Mouse (Mus musculus) brain, embryonic 14.5 days (tissue): Measurements from ENCODE around the gene Stk4. TPM values are rescaled to one million over a fixed set of nuclear protein-coding genes. Genes with fewer than 3 reads are reported as not detected.
"Not testable (repeated sequence)": the region's sequence is repeated elsewhere in the genome, so short reads cannot be mapped to it uniquely, and the experiment has no call there.

Experiments used
- DNase-seq: peaks from one replicate; pipeline ENCODE4 v3.0.0-alpha.2; 2011; ENCODE audit warnings: low read depth
- CTCF ChIP-seq: fragments of 200-500 bp; IDR thresholded peaks from 2 replicates; pipeline ENCODE4 v1.5.1; 2012; ENCODE audit warnings: inconsistent platforms, mild to moderate bottlenecking, moderate library complexity, borderline replicate concordance; ENCODE audit not compliant: insufficient read depth, insufficient read length; ENCODE audit errors: extremely low read depth
- POLR2A ChIP-seq: fragments of 200-500 bp; IDR thresholded peaks from 2 replicates; pipeline ENCODE4 v1.6.1; 2012; ENCODE audit warnings: mild to moderate bottlenecking, inconsistent platforms, borderline replicate concordance; ENCODE audit not compliant: poor library complexity, insufficient read depth, insufficient read length, severe bottlenecking; ENCODE audit errors: extremely low read depth
- polyA plus RNA-seq: library from polyadenylated mRNA; depleted of rRNA; stranded (reverse); fragments of >200 nt; gene quantifications from 2 replicates; pipeline ENCODE4 v1.2.3, GENCODE M21; 2012

Stk4 gene
- polyA plus RNA-seq, 1 experiment, result 24.8 TPM

DNA sequence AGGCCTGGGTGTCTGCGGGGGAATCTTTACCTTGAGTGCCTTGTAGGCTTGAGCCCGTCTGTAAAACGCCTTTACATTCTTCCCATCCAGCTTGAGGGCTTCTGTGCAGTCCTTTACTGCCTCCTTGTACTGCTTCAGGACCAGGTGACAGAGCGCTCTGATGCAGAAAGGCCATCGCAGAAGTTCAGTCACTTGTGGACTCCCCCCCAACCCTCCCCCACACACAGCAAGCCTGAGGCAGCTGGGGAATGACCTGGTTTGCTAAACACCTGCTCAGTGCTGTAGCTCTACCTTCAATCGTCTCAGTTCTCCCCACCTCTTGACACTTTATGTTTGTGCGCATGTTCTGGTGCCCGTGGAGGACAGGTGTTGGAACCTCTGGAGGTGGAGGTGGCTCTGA lies 15.5 kb upstream of the Stk4 start:
- TF ChIP-seq POLR2A, result no peak

DNA sequence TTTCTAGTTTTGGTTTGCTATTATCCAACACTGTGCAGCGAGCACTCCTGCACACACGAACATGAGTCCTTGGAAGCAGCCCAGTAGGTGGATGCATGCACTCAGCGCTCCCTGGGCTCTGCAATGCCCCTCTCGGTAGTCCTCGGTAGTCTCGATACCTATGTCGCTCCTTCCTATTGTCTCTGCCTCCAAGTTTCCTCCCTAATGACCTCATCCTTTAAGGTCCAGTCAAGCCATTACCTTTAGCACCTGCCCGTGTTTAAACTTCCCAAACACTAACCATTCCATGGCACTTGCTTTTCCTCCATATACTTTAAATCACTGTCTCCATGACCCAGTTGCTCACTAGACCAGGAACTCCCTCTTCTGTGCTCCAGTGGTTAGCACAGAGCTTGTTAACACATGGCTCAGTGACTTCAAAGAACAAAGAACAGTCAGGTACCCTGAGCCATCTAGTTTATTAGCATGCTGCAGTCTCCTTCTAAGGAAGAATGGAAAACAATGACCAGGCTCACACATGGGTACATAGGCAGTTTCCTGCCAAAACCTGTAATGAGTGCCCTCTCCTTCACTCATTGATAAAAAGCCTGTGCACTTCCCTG lies 10.4 kb upstream of the Stk4 start:
- no peak for DNase-seq
- TF ChIP-seq CTCF, result no peak
- no peak for TF ChIP-seq POLR2A

More for the DNA sequence above, 15.5 kb upstream of the Stk4 start:
- DNase-seq, result no peak

DNA sequence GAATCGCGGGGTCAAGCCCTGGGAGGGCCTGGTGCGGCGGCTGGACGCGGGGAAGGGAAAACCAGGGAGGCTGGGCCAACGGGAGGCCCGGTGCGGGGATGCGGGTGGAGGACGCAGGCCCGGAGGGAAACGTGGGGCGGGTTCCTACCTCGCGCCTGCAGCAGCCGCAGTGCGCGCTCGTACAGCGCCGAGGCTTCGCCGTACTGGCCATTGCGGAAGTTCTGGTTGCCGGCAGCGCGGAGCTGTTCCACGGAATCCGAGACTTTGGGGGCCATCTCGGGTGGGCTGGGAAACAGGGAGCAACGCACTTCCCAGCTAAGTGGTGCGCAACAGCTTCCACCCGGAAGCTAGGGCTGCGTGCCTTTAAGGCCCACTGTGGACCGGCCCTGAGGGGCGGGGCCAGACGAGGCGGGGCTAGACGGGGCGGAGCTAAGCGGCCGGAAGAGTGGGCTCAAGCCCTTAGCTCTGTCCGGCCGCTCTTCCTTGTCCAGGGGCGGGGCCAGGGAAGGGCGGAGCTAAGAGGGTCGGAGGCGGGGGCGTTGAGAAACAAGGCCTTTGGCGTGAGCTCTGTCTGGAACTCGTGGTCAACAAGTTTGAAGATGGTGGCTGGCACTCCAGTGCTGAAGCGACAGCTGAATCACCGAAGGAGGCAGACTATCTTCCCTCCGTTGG lies 779 bp downstream of the Stk4 start, which contains the start of gene Tomm34:
TSS of gene Tomm34 (minus strand) at position 405 of the 672 bp plus-strand sequence.
- no peak for TF ChIP-seq CTCF
- peak; percentile 16; the same call in 1 of the 2 replicates for TF ChIP-seq POLR2A
- peak; percentile 97 for DNase-seq

DNA sequence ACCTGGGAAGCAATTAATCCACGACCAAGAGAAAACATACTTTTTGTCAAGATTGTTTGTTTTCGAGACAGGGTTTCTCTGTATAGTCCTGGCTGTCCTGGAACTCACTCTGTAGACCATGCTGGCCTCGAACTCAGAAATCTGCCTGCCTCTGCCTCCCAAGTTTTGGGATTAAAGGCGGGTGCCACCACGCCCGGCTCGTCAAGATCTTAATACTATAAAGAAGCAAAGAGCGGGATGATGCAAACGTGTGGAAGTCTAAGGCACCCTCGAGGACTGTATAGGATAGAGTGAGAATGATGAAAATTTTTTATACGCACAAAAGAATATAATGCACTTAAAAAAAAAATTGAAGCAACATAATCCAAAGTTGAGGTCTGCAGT lies 1.3 kb downstream of the Stk4 start:
- not testable (repeated sequence) for DNase-seq

DNA sequence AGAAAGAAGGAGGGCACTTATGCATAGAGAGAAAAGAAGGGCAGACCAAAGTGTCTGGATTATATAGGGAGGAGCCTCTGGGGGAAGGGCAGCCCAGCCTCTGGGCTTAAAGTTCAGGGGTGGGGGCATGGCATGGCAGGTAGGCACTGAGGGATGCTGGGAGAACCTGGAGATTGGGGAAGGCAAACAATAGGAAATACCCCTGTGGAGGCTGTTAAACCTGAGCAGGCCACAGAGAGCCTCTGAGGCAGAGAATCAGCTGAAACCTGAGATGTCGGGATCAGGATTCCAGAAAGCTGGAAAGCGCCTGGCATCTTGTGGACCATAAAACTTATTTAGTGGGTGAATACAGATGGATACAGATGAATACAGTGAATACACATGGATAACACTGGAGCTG lies 2.0 kb downstream of the Stk4 start:
- no peak for DNase-seq
- TF ChIP-seq CTCF (no peak), POLR2A (no peak)

DNA sequence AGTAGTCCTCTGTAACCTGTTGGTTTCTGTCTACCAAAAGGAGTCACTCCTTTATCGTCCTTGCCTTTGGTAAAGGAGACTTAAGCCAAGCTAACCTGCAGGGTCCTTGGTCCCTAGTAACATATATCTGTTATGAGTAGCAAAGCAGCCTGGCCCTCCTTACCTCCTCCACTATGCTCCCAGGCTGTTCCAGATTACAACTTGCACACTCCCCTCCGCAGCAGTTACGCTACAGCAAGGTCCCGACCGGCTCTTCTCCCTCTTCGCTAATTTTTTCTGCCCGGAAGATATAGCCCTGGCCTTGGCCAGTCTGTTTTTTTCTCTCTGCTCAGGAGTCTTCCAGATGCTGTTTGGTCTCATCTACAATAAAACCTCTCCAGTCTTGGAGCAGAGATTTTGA lies 3.0 kb downstream of the Stk4 start:
- no peak for DNase-seq
- no peak for TF ChIP-seq CTCF
- no peak for TF ChIP-seq POLR2A

DNA sequence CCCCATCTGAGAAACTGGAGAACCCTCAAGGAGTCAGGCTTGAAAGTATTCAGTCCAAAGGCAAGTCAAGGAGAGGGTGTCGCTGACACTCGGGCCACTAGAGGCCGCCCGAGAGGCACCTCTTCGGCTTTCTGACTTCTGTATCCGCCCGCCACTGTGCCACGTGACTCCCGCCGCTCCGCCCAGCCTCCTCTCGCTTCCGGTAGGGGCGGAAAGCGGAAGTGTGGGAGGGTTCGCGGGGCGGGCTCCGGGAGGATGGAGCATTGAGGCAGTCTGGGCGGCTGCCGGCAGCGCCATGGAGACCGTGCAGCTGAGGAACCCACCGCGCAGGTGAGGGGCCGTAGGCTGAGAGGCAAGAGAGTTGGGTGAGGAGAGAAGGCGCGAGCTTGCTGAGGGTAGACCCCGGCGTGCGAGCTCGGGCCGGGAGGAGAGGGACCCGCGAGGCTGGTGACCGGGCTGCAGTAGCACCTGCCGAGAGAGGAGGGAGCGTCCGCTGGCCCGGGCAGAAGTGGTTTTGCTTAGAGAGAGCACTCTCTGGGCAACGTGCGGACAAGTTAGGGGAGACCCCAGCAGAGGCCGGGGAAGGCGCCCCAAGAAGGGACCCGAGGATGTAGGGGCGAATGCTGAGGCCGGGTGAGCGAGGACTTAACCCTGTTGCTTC lies 3.9 kb downstream of the Stk4 start:
- peak; percentile 97 for DNase-seq
- TF ChIP-seq CTCF (peak; percentile 93), POLR2A (peak; percentile 93; the same call in 1 of the 2 replicates)

DNA sequence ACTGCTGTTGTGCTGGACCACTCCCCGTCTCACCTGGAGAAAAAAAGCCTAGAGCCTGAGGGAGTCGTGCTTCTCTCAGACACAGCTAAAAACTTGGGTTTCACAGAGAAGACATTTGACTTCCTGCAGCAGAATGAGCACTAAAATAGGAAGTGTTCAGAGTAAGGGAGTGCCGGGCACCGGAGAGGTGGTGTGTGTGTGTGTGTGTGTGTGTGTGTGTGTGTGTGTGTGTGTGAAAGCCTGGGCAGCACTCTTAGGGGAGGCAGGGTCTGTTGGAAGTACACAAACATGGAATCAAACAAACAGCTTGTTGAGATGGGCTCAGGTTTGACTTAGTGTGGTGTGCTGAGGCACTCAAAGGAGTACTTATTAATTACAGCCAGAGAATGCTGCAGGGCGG lies 5.0 kb downstream of the Stk4 start:
- DNase-seq, result no peak
- TF ChIP-seq POLR2A (no peak), CTCF (no peak)

DNA sequence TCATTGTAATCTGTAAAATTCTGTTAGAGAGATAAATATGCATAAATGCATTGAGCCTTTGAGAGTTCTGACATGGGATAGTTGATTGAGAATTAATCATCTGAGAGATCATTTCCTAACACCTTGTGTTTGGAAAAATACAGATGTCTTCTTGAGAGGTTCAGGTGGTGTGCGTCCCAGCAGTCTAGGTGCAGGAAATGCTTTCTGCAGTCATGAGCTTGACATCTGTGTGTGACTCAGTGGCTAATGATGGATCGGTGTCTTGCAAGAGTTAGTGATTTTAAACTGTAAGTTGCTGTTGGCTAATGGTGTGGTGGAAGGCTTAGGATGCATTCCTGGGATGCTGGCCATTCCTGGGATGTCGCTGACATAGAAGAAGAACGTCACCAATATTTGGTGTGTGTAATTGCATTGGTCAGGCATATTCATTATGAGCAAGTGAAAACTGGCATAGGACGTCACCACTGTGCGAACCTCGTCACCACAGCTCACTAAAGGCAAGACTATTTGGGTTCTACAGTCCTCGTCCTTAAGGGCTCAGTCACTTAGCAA lies 6.8 kb downstream of the Stk4 start:
- TF ChIP-seq POLR2A, result no peak
- no peak for TF ChIP-seq CTCF
- DNase-seq, result no peak

DNA sequence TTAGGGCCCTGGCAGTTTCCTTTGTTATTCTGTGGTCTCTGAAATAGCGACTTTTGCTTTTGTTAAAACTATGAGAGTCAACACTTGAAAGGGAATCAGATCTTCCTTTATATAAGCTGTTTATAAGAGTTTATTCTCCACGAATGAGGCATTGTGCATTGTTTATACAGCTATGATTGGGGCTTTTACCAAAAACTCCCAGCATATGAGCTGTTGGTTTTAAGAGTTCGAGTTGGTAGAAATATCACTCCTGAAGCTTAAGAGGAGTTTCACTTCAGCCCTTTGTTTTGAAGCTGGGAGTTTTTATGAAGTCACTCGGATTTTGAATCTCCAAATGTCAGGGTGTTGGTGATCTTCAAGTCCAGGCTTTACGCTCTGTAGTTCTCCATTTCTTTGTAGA lies 7.8 kb downstream of the Stk4 start:
- no peak for TF ChIP-seq POLR2A
- TF ChIP-seq CTCF, result no peak

DNA sequence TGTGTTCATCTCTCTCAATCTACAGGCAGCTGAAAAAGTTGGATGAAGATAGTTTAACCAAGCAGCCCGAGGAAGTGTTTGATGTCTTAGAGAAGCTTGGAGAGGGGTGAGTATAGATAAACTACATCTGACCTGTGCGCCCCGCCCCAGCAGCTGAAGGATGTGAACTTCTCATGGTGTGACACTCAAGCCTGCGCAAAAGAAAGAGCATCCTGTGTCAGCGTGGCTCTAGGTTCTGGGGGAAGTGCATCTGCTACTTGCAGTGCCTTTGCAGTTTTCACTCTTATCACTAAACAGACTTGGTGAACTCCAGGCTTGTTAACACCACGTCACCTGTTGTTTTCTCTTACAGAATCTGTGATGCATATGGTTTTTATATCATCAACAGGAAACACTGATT lies 9.4 kb downstream of the Stk4 start:
- TF ChIP-seq POLR2A, result no peak
- TF ChIP-seq CTCF, result no peak
- no peak for DNase-seq

More for the DNA sequence above, 7.8 kb downstream of the Stk4 start:
- no peak for DNase-seq

DNA sequence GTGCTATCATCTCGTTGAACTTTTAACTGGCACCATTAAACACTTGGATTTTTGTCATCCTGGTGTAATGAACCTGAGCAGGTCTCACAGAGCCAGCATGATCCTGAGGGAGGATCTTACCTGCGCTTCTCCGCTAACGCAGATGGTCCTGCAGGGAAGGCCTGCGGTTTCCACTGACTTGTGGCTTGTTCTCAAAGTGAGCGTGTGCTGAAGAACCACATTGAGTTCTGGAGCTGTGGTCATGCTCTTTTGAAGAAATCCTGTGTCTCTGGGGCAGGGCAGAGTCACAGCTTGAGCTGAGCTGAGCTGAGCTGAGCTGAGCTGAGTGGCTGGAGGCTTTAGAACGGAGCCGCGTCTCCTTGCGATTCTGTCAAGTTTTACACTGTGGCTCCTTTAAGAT lies 11.5 kb downstream of the Stk4 start:
- no peak for DNase-seq
- TF ChIP-seq CTCF, result no peak
- no peak for TF ChIP-seq POLR2A
